Mouse (Mus musculus) MEL (cell line): Measurements from ENCODE around the gene Ptcd2. TPM values are rescaled to one million over a fixed set of nuclear protein-coding genes. Genes with fewer than 3 reads are reported as not detected.

Experiments
- DNase-seq: peaks from one replicate; pipeline ENCODE4 v3.0.0; 2011; ENCODE audit warnings: low read depth, low spot score
- H3K27ac ChIP-seq: 2 replicates; pipeline ENCODE4 v1.5.1; 2012; ENCODE audit warnings: low read depth, mild to moderate bottlenecking, control low read depth, low read length, moderate library complexity; ENCODE audit not compliant: control insufficient read depth
- H3K27me3 ChIP-seq, 2 experiments: fragments of 150-350 bp in 1 of 2; sonication (generic) in 1 of 2; 2 replicates each; pipeline ENCODE4 v1.6.1; 2012; ENCODE audit warnings: low read length in 2 of 2, mild to moderate bottlenecking in 2 of 2, improper control_type of control experiment in 1 of 2, moderate library complexity in 1 of 2; ENCODE audit not compliant: insufficient read depth in 2 of 2, control insufficient read depth in 1 of 2
- H3K36me3 ChIP-seq, 2 experiments: 2 replicates each; pipeline ENCODE4 v1.6.1; 2012 to 2014; ENCODE audit warnings: low read length in 2 of 2, improper control_type of control experiment in 1 of 2, inconsistent platforms in 1 of 2, mild to moderate bottlenecking in 1 of 2; ENCODE audit not compliant: insufficient read depth in 2 of 2, control insufficient read depth in 1 of 2
- H3K4me1 ChIP-seq, 2 experiments: fragments of 150-350 bp in 1 of 2; sonication (generic) in 1 of 2; 2 replicates each; pipeline ENCODE4 v1.6.1; 2012; ENCODE audit warnings: low read length in 2 of 2, improper control_type of control experiment in 1 of 2, mild to moderate bottlenecking in 1 of 2; ENCODE audit not compliant: insufficient read depth in 2 of 2, control insufficient read depth in 1 of 2
- H3K4me3 ChIP-seq, 2 experiments: fragments of 150-350 bp in 1 of 2; sonication (generic) in 1 of 2; 2 replicates each; pipeline ENCODE4 v1.5.1; 2012; ENCODE audit warnings: low read depth in 2 of 2, low read length in 2 of 2, mild to moderate bottlenecking in 2 of 2, moderate library complexity in 2 of 2, control low read depth in 1 of 2, improper control_type of control experiment in 1 of 2; ENCODE audit not compliant: control insufficient read depth in 1 of 2, insufficient read depth in 1 of 2
- H3K79me2 ChIP-seq: 2 replicates; pipeline ENCODE4 v1.6.1; 2012; ENCODE audit warnings: mild to moderate bottlenecking, low read length, moderate library complexity; ENCODE audit not compliant: control insufficient read depth, poor library complexity, insufficient read depth
- H3K9ac ChIP-seq: 2 replicates; pipeline ENCODE4 v1.6.1; 2012; ENCODE audit warnings: low read depth, mild to moderate bottlenecking, control low read depth, low read length, moderate library complexity; ENCODE audit not compliant: control insufficient read depth, poor library complexity, severe bottlenecking
- H3K9me3 ChIP-seq: fragments of 150-350 bp; sonication (generic); replicated peaks from 2 replicates; pipeline ENCODE4 v1.6.1; 2012; ENCODE audit warnings: mild to moderate bottlenecking, low read length, improper control_type of control experiment, moderate library complexity; ENCODE audit not compliant: insufficient read depth
- CHD2 ChIP-seq: IDR thresholded peaks from 2 replicates; pipeline ENCODE4 v1.6.1; 2011; ENCODE audit warnings: low read length, improper control_type of control experiment
- ELF1 ChIP-seq: IDR thresholded peaks from 2 replicates; pipeline ENCODE4 v1.6.1; 2014; ENCODE audit warnings: low read depth, mild to moderate bottlenecking, inconsistent platforms, low read length, improper control_type of control experiment, moderate library complexity
- EP300 ChIP-seq, 2 experiments: IDR thresholded peaks; 2 replicates each; pipeline ENCODE4 v1.6.1; 2011; ENCODE audit warnings: improper control_type of control experiment in 2 of 2, low read length in 2 of 2, low read depth in 1 of 2, mild to moderate bottlenecking in 1 of 2
- GATA1 ChIP-seq: IDR thresholded peaks from 2 replicates; pipeline ENCODE4 v1.6.1; 2011; ENCODE audit warnings: low read depth, low read length, improper control_type of control experiment
- HCFC1 ChIP-seq: IDR thresholded peaks from 2 replicates; pipeline ENCODE4 v1.6.1; 2012; ENCODE audit warnings: low read depth, mild to moderate bottlenecking, inconsistent platforms, low read length, improper control_type of control experiment, moderate library complexity
- KAT2A ChIP-seq: conservative IDR thresholded peaks from 2 replicates; pipeline ENCODE4 v1.6.1; 2012; ENCODE audit warnings: low read depth, low read length, improper control_type of control experiment, inconsistent platforms
- MAFK ChIP-seq: IDR thresholded peaks from 2 replicates; pipeline ENCODE4 v1.6.1; 2011; ENCODE audit warnings: low read depth, mild to moderate bottlenecking, low read length, improper control_type of control experiment, borderline replicate concordance
- MAZ ChIP-seq: IDR thresholded peaks from 2 replicates; pipeline ENCODE4 v1.6.1; 2012; ENCODE audit warnings: low read depth, mild to moderate bottlenecking, inconsistent platforms, low read length, improper control_type of control experiment
- MXI1 ChIP-seq: IDR thresholded peaks from 2 replicates; pipeline ENCODE4 v1.6.1; 2011; ENCODE audit warnings: mild to moderate bottlenecking, low read depth, low read length, improper control_type of control experiment
- MYB ChIP-seq: IDR thresholded peaks from 2 replicates; pipeline ENCODE4 v1.6.1; 2011; ENCODE audit warnings: mild to moderate bottlenecking, low read depth, low read length, improper control_type of control experiment
- MYC ChIP-seq: IDR thresholded peaks from 2 replicates; pipeline ENCODE4 v1.6.1; 2011; ENCODE audit warnings: low read depth, mild to moderate bottlenecking, low read length, improper control_type of control experiment, moderate library complexity
- NELFE ChIP-seq: IDR thresholded peaks from 2 replicates; pipeline ENCODE4 v1.6.1; 2011; ENCODE audit warnings: low read depth, low read length, improper control_type of control experiment
- POLR2AphosphoS2 ChIP-seq: IDR thresholded peaks from 2 replicates; pipeline ENCODE4 v1.6.1; 2011; ENCODE audit warnings: low read length, improper control_type of control experiment
- POLR2AphosphoS5 ChIP-seq: IDR thresholded peaks from 2 replicates; pipeline ENCODE4 v1.6.1; 2012; ENCODE audit warnings: low read depth, borderline replicate concordance, mild to moderate bottlenecking, inconsistent platforms, low read length, moderate library complexity, mixed read lengths
- RAD21 ChIP-seq: IDR thresholded peaks from 2 replicates; pipeline ENCODE4 v1.6.1; 2011; ENCODE audit warnings: mild to moderate bottlenecking, low read depth, low read length, improper control_type of control experiment
- RCOR1 ChIP-seq: IDR thresholded peaks from 2 replicates; pipeline ENCODE4 v1.6.1; 2012; ENCODE audit warnings: low read depth, mild to moderate bottlenecking, inconsistent platforms, low read length, improper control_type of control experiment
- TCF12 ChIP-seq: IDR thresholded peaks from 2 replicates; pipeline ENCODE4 v1.6.1; 2014; ENCODE audit warnings: low read depth, mild to moderate bottlenecking, inconsistent platforms, low read length, improper control_type of control experiment, moderate library complexity
- UBTF ChIP-seq: IDR thresholded peaks from 2 replicates; pipeline ENCODE4 v1.6.1; 2012; ENCODE audit warnings: low read depth, mild to moderate bottlenecking, inconsistent platforms, low read length, improper control_type of control experiment, moderate library complexity, borderline replicate concordance; ENCODE audit not compliant: insufficient read depth
- ZMIZ1 ChIP-seq: IDR thresholded peaks from 2 replicates; pipeline ENCODE4 v1.6.1; 2012; ENCODE audit warnings: low read depth, mild to moderate bottlenecking, inconsistent platforms, low read length, improper control_type of control experiment, moderate library complexity
- polyA plus RNA-seq, 2 experiments: library from polyadenylated mRNA; stranded (reverse) in 1 of 2; unstranded in 1 of 2; fragments of >175 nt in 1 of 2; fragments of >200 nt in 1 of 2; gene quantifications; 2 replicates each; pipeline versions ENCODE4 v1.2.1 to v1.2.4; 2012; ENCODE audit warnings: low replicate concordance in 2 of 2, low read depth in 1 of 2; ENCODE audit not compliant: insufficient read length in 2 of 2, insufficient read depth in 1 of 2, missing spikeins in 1 of 2
- total RNA-seq: library from RNA; depleted of rRNA; stranded (reverse); fragments of 300-350 nt; gene quantifications from 2 replicates; pipeline ENCODE4 v1.2.3, GENCODE M21; 2012

Ptcd2 gene
- total and polyA plus RNA-seq, 3 experiments, result 42.9 to 55.3 TPM; not detected in 1

DNA sequence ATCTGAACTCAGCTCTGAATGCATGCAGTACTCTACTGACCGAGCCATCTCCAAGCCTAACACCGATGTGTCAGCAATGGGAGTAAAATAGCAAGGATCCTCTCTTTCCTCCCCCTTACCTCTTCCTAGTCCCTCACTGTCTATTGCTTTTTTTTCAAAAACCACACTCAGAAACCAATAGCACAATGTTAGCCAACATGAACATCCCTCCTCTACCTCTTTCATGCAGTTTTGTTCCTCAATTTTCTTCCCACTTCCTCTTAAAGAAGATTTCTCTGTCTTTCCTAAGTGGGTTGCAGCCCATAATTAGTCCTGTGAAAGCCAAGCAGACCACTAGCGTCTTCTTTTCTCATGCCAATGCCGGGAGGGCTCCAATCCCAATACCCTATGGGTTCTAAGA, 57.3 kb downstream of the Ptcd2 start:
- Histone ChIP-seq H3K9ac (no peak overlapping the region), H3K9me3 (no peaks in the 10 kb centered on the region), H3K4me3 (no peak overlapping the region), H3K4me1 (no peaks in the 10 kb centered on the region), H3K27me3 (no peaks in the 10 kb centered on the region; a peak in 1 of 4 replicates), H3K36me3 (no peaks in the 10 kb centered on the region), H3K79me2 (no peaks in the 10 kb centered on the region), H3K27ac (no peak overlapping the region)
- TF ChIP-seq KAT2A, result no peak
- TF ChIP-seq RAD21, result no peak
- TF ChIP-seq GATA1, result no peak
- no peak for TF ChIP-seq POLR2AphosphoS5
- TF ChIP-seq HCFC1, result no peak
- no peak for TF ChIP-seq MYC
- no peak for TF ChIP-seq UBTF
- TF ChIP-seq NELFE, result no peak
- TF ChIP-seq ZMIZ1, result no peak
- no peak for TF ChIP-seq MAZ
- no peak for TF ChIP-seq RCOR1
- no peak for TF ChIP-seq POLR2AphosphoS2
- TF ChIP-seq CHD2, result no peak
- no peak for TF ChIP-seq TCF12
- no peak for TF ChIP-seq MXI1
- TF ChIP-seq EP300 (IDR thresholded peaks at IDR 0.05; ENCODE audit: low read depth in 1 of 2, low read length in 2 of 2), result no peak
- no peak for TF ChIP-seq MAFK
- DNase-seq, result no peak

DNA sequence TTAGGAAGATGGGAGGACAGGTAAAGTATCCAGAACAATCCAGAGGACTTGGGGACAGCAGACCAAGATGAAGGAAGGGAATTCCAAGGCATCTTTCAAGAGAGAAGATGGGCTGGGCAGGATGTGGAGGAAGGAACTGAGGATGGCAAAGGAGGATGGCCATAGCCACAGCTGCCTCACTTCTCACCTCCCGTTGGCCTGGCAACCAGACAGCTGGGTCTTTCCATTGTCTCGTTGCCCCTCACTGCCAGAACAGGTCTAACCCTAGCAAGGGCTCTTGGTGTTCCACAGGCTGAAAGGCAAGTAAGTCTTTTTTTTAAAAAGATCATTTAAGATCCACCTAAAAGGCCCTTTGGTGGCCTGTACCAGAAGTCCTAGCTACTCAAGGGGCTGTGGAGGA, 59.3 kb downstream of the Ptcd2 start:
- Histone ChIP-seq H3K9ac (no peak overlapping the region), H3K27ac (no peak overlapping the region), H3K36me3 (no peaks in the 10 kb centered on the region), H3K27me3 (no peaks in the 10 kb centered on the region; a peak in 1 of 4 replicates), H3K79me2 (no peaks in the 10 kb centered on the region), H3K9me3 (no peaks in the 10 kb centered on the region), H3K4me3 (no peak overlapping the region), H3K4me1 (no peaks in the 10 kb centered on the region)
- DNase-seq, result no peak
- TF ChIP-seq MAFK, result no peak
- TF ChIP-seq MYB, result no peak
- TF ChIP-seq ELF1, result no peak
- no peak for TF ChIP-seq GATA1
- TF ChIP-seq UBTF, result no peak
- TF ChIP-seq MAZ, result no peak
